In the genomic region with DNA sequence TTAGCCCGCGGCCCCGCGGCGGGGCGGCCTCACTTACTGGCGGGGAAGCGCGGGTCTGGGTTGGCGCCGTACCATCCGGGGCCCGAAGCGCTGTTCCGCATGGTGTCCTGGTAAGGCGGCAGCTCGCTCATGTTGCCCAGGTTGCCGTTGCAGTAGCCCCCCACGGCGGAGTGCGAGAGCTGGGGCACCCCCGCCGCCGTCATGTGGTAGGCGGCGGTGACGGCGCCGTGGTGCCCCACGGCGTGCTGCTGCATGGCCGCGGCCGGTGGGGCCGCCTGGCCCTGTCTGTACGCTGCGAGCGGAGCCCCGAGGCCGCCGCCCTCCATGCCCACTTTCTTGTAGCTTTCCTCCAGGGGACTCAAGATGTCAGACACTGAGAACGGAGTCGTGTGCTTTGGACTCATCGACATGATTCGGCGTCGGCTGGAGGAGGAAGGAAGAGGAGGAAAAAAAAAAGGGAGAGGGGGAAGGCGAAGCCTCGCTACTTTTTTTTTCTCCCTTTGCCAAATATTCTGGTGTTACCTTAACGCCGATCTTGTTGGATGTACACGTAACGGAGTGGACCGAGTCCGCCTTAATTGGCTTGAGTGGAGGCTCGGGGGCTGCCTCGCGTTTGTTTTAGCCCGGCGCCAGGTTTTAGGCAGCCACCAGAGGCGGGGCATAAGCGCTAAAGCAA, we compare ENCODE assay signal across 9 mouse cellular contexts. TPM values are rescaled to one million over a fixed set of nuclear protein-coding genes. Genes with fewer than 3 reads are reported as not detected.
A peak's percentile ranks its signal among the peaks of the same experiment; 100 is the strongest.
DNase-seq lines count a peak whose midpoint lies in the region; ATAC-seq and TF ChIP-seq lines count a peak whose summit lies in the region.
"Had no signal": no experiment of that assay in that cellular context is flagged by ENCODE, and none has a peak within 500 bp of the region (broad histone marks: within the 10 kb centered on the region; RNA-seq: fewer than 3 reads in every experiment).

No protein-coding gene starts in this region.

- ATAC-seq in limb, embryonic 15.5 days (ENCODE audit: insufficient number of reproducible peaks, low FRiP score, low TSS enrichment, low read depth), result no peak
- ATAC-seq in midbrain, postnatal 0 days (ENCODE audit: low FRiP score), result 0 out of 2 replicates have a peak, but pooled peaks have one; percentile 10
- ATAC-seq in frontal cortex, adult (ENCODE audit: low TSS enrichment), result no peak

- TF ChIP-seq CTCF in gastrocnemius, adult 2 months (IDR thresholded peaks at IDR 0.05), result no peak
- TF ChIP-seq CTCF in midbrain, postnatal 0 days (IDR thresholded peaks at IDR 0.05), result no peak

- no peaks in the 10 kb centered on the region for H3K36me3 ChIP-seq in forebrain, embryonic 10.5 days (replicated peaks)
- no peaks in the 10 kb centered on the region for H3K36me3 ChIP-seq in limb, embryonic 15.5 days
- no peaks in the 10 kb centered on the region for H3K36me3 ChIP-seq in midbrain, postnatal 0 days (ENCODE audit: insufficient read depth, low read length)

- peaks cover 100% of the 10 kb centered on the region for H3K27me3 ChIP-seq in forebrain, embryonic 10.5 days (ENCODE audit: poor library complexity, severe bottlenecking)
- H3K27me3 ChIP-seq in limb, embryonic 15.5 days, result peaks cover 96% of the 10 kb centered on the region
- H3K27me3 ChIP-seq in midbrain, postnatal 0 days (ENCODE audit: insufficient read depth, low read length), result peaks cover 91% of the 10 kb centered on the region

- WGBS in forebrain, embryonic 10.5 days, result under 1% methylated on average over 62 of the region's 62 CpGs
- under 1% methylated on average over 62 of the region's 62 CpGs for WGBS in limb, embryonic 15.5 days
- WGBS in midbrain, postnatal 0 days, result under 1% methylated on average over 62 of the region's 62 CpGs

- intact Hi-C loops in gastrocnemius, adult 2 months (cut with DNase I), result no loop called here

- H3K27ac ChIP-seq in gastrocnemius, adult 2 months, result no peak overlapping the region
- peak overlapping the region; percentile 82 for H3K27ac ChIP-seq in forebrain, embryonic 10.5 days
- H3K27ac ChIP-seq in limb, embryonic 15.5 days, result no peak overlapping the region
- H3K27ac ChIP-seq in midbrain, postnatal 0 days (ENCODE audit: low read depth, low read length), result no peak overlapping the region

- peaks cover 31% of the 10 kb centered on the region for H3K4me1 ChIP-seq in forebrain, embryonic 10.5 days
- H3K4me1 ChIP-seq in limb, embryonic 15.5 days, result peaks cover 38% of the 10 kb centered on the region
- 0 out of 2 replicates have a peak, but pooled peaks cover 2% of the 10 kb centered on the region for H3K4me1 ChIP-seq in midbrain, postnatal 0 days (ENCODE audit: insufficient read depth, low read length)

- H3K4me3 ChIP-seq in gastrocnemius, adult 2 months, result peak overlapping the region; percentile 48
- peak overlapping the region; percentile 47 for H3K4me3 ChIP-seq in forebrain, embryonic 10.5 days
- H3K4me3 ChIP-seq in limb, embryonic 15.5 days, result peak overlapping the region; percentile 35
- peak overlapping the region; percentile 20 for H3K4me3 ChIP-seq in midbrain, postnatal 0 days (ENCODE audit: low read depth, low read length)

- no peaks in the 10 kb centered on the region for H3K9me3 ChIP-seq in forebrain, embryonic 10.5 days
- no peaks in the 10 kb centered on the region for H3K9me3 ChIP-seq in limb, embryonic 15.5 days
- no peaks in the 10 kb centered on the region for H3K9me3 ChIP-seq in midbrain, postnatal 0 days (ENCODE audit: low read length)

- H3K4me2 ChIP-seq in limb, embryonic 15.5 days, result peak overlapping the region; percentile 62
- peak overlapping the region; percentile 30 for H3K4me2 ChIP-seq in midbrain, postnatal 0 days (ENCODE audit: low read depth, low read length, poor library complexity, severe bottlenecking)

- no peak overlapping the region for H3K9ac ChIP-seq in limb, embryonic 15.5 days
- no peak overlapping the region for H3K9ac ChIP-seq in midbrain, postnatal 0 days (replicated peaks; ENCODE audit: low read length, poor library complexity, severe bottlenecking)

- no peak for DNase-seq in gastrocnemius, adult 2 months
- no peak for DNase-seq in gastrocnemius, postnatal 10 days
- DNase-seq in forebrain, embryonic 10.5 days (ENCODE audit: extremely low spot score, low spot score), result peak; percentile 49
- no peak for DNase-seq in midbrain, postnatal 0 days (ENCODE audit: low spot score)
- no peak for DNase-seq in testis, postnatal 14 days (ENCODE audit: low spot score)
- DNase-seq in Muller cell, postnatal 12 days (ENCODE audit: inconsistent ontology term), result no peak

RNA-seq across cellular contexts. Expression of gene Nkx2-1, which starts 1.9 kb away (rescaled TPM):
- not detected for total RNA-seq in gastrocnemius, adult 2 months (2021)
- total RNA-seq in gastrocnemius, postnatal 10 days (2021), result not detected
- 12.0 and 14.3 TPM in 2 replicates for polyA plus RNA-seq in forebrain, embryonic 10.5 days (2016; fragmentation: Nextera tagmentation; extraction: Ambion mirVana)
- polyA plus RNA-seq in limb, embryonic 15.5 days (2015; fragmentation: Nextera tagmentation; extraction: Ambion mirVana), result not detected in 2 replicates
- 0.19 and 1.6 TPM in 2 replicates for total RNA-seq in midbrain, postnatal 0 days (2014; rRNA removed)
- polyA plus RNA-seq in midbrain, postnatal 0 days (2015; fragmentation: Nextera tagmentation; extraction: Ambion mirVana), result 5.1 and 7.6 TPM in 2 replicates
- polyA plus RNA-seq: large intestine, adult 2 months had no signal
